10 mouse cellular contexts compared by ENCODE assay signal in genomic region chr4:83090691-83091448, GRCm38 (mm10). TPM values are rescaled to one million over a fixed set of nuclear protein-coding genes. Genes with fewer than 3 reads are reported as not detected.
DNase-seq lines count a peak whose midpoint lies in the region; ATAC-seq lines count a peak whose summit lies in the region.
"Had no signal": no experiment of that assay in that cellular context is flagged by ENCODE, and none has a peak within 500 bp of the region (broad histone marks: within the 10 kb centered on the region; RNA-seq: fewer than 3 reads in every experiment).

No protein-coding gene starts in this region.

- H3K4me1 ChIP-seq in kidney, embryonic 16.5 days (ENCODE audit: insufficient read depth, low read length) = no peaks in the 10 kb centered on the region; the same call in 1 of the 2 replicates
- peaks cover 14% of the 10 kb centered on the region for H3K4me1 ChIP-seq in limb, embryonic 10.5 days
- H3K4me1 ChIP-seq: limb, embryonic 15.5 days had no signal

- no peak overlapping the region for H3K4me3 ChIP-seq in kidney, embryonic 16.5 days (ENCODE audit: low read length)
- H3K4me3 ChIP-seq in limb, embryonic 10.5 days = no peak overlapping the region
- H3K4me3 ChIP-seq: forebrain, embryonic 12.5 days; limb, embryonic 15.5 days had no signal

- DNase-seq in kidney, adult 8-10 months = no peak
- DNase-seq in urinary bladder, postnatal 14 days (ENCODE audit: low spot score) = peak; percentile 26
- no peak for DNase-seq in urinary bladder, postnatal 36 days (ENCODE audit: low spot score in 2 of 2)
- DNase-seq in heart, adult 8-10 months (ENCODE audit: low spot score) = peak; percentile 62
- DNase-seq in T-cell, adult 2 months (ENCODE audit: low spot score) = no peak
- no peak for DNase-seq in liver
- no peak for DNase-seq in limb, embryonic 10.5 days (ENCODE audit: low spot score)

- H3K27ac ChIP-seq in kidney, embryonic 16.5 days (ENCODE audit: low read length) = 0 out of 2 replicates have a peak overlapping the region, but pooled peaks have one; percentile 16
- H3K27ac ChIP-seq in limb, embryonic 10.5 days = no peak overlapping the region
- H3K27ac ChIP-seq: forebrain, embryonic 12.5 days; limb, embryonic 15.5 days had no signal

- WGBS in kidney, embryonic 16.5 days = 56% methylated on average over 6 of the region's 6 CpGs
- 80% methylated on average over 6 of the region's 6 CpGs for WGBS in limb, embryonic 10.5 days

- no peak overlapping the region for H3K4me2 ChIP-seq in kidney, embryonic 16.5 days (replicated peaks; ENCODE audit: low read depth, low read length)
- H3K4me2 ChIP-seq: forebrain, embryonic 12.5 days; limb, embryonic 15.5 days had no signal

- H3K9ac ChIP-seq in kidney, embryonic 16.5 days (replicated peaks; ENCODE audit: low read length) = no peak overlapping the region
- H3K9ac ChIP-seq: forebrain, embryonic 12.5 days; limb, embryonic 15.5 days had no signal

- H3K9me3 ChIP-seq in kidney, embryonic 16.5 days (ENCODE audit: low read length) = no peaks in the 10 kb centered on the region
- no peaks in the 10 kb centered on the region for H3K9me3 ChIP-seq in limb, embryonic 10.5 days (replicated peaks)
- H3K9me3 ChIP-seq: forebrain, embryonic 12.5 days; limb, embryonic 15.5 days had no signal

- no peak for ATAC-seq in kidney, embryonic 16.5 days (ENCODE audit: low FRiP score, low TSS enrichment)

- no peaks in the 10 kb centered on the region for H3K27me3 ChIP-seq in kidney, embryonic 16.5 days (ENCODE audit: insufficient read depth, low read length)
- H3K27me3 ChIP-seq in limb, embryonic 10.5 days (ENCODE audit: low read depth, poor library complexity, severe bottlenecking) = no peaks in the 10 kb centered on the region
- H3K27me3 ChIP-seq: forebrain, embryonic 12.5 days; limb, embryonic 15.5 days had no signal

- H3K36me3 ChIP-seq in kidney, embryonic 16.5 days (ENCODE audit: insufficient read depth, low read length) = no peaks in the 10 kb centered on the region
- no peaks in the 10 kb centered on the region for H3K36me3 ChIP-seq in limb, embryonic 10.5 days
- H3K36me3 ChIP-seq: forebrain, embryonic 12.5 days; limb, embryonic 15.5 days had no signal

RNA-seq across cellular contexts. Expression of gene Frem1, which starts 38.7 kb away (rescaled TPM):
- polyA plus RNA-seq in kidney, embryonic 16.5 days (2015; fragmentation: Nextera tagmentation; extraction: Ambion mirVana) = 24.4 and 25.4 TPM in 2 replicates
- total RNA-seq in heart, adult 8-10 months (2022) = under 1 TPM; 0.14 to 0.44 (median 0.17) TPM
- 11.6 and 13.6 TPM in 2 replicates for polyA plus RNA-seq in limb, embryonic 10.5 days (2016; fragmentation: Nextera tagmentation; extraction: Ambion mirVana)

Comparison
In these comparisons a context has a peak if more than half of its experiments do, and no peak if none do; other contexts are left out.
1. DNase-seq: peak in urinary bladder, postnatal 14 days (single experiment) and heart, adult 8-10 months (single experiment); none in kidney, adult 8-10 months (0 of 2), urinary bladder, postnatal 36 days (0 of 2), T-cell, adult 2 months (single experiment), liver (single experiment) and limb, embryonic 10.5 days (single experiment).